Mouse (Mus musculus): ENCODE data around the gene Gcgr.

- TF ChIP-seq CTCF (IDR thresholded peaks at IDR 0.05; ENCODE audit: extremely low read depth, insufficient read length, insufficient replicate concordance, low read depth, low read length) (no peak), POLR2A (IDR thresholded peaks at IDR 0.05; ENCODE audit: low read depth, low read length) (no peak)
Observed at GRCm38 (mm10) chr11:120552736-120553135, 22.2 kb downstream of the Gcgr start.

All from small intestine, adult 2 months (tissue).